Mouse (Mus musculus): ENCODE data around the gene Rps8.
A peak's percentile ranks its signal among the peaks of the same experiment; 100 is the strongest.
"Not testable (repeated sequence)": the region's sequence is repeated elsewhere in the genome, so short reads cannot be mapped to it uniquely, and the experiment has no call there.

Rps8 gene

DNA sequence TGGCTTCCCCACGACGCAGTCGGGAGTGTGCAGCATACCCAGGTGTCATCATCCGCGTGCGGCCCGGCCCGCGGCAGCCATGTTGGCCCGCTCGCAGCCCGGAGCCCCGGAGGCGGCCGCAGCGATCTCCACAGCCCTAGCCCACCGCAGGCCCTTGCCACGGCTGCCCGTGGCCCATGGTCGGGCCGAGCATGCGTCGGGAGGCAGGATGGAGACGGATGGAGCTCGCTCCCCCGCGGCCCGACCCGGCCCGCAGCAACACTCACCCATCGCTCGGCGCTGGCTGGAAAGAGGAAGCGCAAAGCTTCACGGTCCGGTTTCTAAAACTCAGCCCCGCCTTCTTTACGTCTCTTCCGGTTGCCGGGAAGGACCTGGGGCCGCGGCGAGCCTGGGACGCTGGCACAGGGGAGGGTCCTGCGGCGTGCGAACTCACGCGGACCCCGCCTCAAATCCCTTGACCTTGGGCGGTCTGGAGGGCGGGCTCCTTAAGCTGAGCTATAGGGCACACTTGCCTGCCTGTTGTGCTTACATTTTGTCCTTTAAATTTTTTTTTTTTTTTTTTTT, at the start of gene Rps8:
Gene Rps8, minus strand, starts transcription at position 452 of the 564 bp plus-strand sequence.
- peak; percentile 46 for DNase-seq (ENCODE audit: low read depth)

- no peak for DNase-seq (ENCODE audit: low read depth)
Measured at GRCm38 (mm10) chr4:117202992-117203354, 46.9 kb upstream of the Rps8 start.

DNA sequence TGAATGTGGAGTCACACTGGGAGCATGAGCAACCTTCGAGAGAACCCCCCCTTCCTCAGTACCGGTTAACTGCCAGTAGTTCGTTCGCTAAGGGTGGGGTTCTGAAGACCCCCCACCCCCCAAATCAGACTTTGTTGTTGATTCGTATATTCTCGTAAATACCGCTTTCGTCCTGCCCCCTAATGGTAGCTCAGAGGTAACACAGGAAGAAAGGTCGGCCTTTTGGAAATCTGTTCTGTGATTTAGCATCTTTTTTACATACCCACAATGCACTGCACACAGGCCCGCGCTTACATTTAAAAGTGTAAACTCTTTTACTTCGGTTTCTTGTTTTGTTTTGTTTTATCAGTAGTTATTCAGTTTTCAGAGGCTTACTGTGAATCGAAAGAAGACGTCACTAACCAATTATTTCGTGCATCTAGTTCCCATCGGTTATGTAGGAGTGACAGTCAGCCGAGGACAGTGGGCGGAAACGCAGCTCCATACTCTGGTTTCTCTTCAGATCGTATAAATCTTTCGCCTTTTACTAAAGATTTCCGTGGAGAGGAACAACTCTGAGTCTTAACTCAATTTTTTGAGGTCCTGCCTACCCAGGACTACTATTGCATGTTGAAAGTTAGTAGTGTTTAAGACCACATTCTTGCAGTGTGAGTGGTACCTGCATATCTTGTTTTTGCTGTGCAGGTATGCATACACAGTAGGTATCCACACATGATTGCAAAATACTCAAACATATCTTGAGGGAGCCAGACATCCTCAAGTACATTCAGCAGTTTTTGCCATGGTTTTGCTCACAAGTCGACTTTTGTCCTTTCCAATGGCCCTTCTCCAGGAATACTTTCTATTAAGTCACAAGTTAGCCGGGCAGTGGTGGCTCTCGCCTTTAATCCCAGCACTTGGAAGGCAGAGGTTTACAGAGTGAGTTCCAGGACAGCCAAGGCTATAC, 46.3 kb upstream of the Rps8 start:
- no peak for DNase-seq (ENCODE audit: low read depth)

DNA sequence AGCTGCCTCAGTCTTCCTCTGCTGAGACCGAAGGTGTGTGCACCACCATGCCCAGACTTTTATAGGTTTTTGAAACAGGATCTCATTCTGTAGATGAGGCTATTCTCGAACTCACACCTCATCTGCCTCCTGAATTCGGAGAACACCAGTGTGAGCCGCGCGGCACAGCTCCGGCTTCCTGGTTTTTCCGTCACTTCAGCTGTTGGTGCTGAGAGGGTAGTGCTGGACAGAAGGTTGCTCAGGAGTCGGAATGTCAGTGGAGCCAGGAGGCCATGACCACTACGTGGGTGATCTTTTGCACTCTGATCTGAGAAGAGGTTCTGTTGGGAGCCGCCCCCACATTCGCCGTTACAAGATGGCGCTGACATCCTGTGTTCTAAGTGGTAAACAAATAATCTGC, 35.8 kb upstream of the Rps8 start:
- DNase-seq (ENCODE audit: low read depth): no peak

GRCm38 (mm10) chr4:117190660-117191059, 34.6 kb upstream of the Rps8 start:
- no peak for DNase-seq (ENCODE audit: low read depth)

DNA sequence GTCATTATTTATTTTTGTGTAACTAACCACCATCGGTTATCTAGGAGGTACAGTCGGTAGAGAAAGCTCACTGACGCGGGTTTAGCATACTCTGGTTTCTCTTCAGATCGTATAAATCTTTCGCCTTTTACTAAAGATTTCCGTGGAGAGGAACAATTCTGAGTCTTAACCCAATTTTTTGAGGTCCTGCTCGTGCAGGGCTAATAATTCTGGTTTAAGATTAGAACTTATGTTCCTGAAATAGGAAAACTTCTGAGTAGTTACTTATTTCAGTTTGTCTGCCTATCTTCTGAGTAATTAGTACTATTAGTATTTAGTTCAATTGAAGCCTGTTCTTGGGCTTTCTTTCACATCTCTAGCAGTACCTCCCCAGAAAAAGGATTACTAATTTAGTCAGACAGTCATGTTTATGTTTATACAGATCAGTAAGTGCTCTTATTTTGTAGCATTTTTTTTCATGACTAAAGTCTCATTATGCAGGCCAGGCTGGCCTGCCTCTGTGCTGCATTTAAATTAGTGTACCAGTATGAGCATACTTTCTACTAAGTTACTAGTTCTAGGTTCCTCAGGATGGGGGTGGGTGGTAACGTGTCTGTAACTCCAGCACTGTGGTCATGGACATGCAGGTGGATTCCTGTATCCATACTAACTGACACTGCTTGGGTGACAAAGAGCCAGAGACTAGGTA, 34.0 kb upstream of the Rps8 start:
- peak; percentile 74 for DNase-seq (ENCODE audit: low read depth)

DNA sequence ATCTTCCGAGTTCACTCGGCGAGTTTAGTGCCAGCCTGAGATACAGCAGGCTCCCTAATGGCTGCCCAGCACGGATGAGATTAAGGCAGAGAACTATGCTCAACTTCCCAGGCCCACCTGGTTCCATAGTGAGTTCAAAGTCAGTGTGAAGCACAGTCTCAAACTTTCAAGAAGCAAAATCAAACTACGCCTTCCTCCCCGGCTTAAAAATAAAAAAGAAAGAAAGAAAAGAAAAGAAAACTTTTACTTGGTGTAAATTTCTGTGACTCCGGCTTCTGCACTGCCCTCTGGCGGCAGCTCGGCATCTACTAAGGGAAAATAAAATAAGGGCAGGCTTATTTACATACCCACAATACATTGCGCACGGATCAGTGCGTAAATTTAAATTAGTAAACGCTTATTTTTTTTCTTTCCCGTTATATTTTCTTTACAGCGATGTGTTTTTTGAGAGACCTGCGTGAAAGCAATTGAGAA, 33.4 kb upstream of the Rps8 start:
- DNase-seq (ENCODE audit: low read depth): peak; percentile 66

- no peak for DNase-seq (ENCODE audit: low read depth)
Measured at GRCm38 (mm10) chr4:117188969-117189368, 32.9 kb upstream of the Rps8 start.

- not testable (repeated sequence) for DNase-seq (ENCODE audit: low read depth)
Measured at GRCm38 (mm10) chr4:117182759-117183096, 26.7 kb upstream of the Rps8 start.

DNA sequence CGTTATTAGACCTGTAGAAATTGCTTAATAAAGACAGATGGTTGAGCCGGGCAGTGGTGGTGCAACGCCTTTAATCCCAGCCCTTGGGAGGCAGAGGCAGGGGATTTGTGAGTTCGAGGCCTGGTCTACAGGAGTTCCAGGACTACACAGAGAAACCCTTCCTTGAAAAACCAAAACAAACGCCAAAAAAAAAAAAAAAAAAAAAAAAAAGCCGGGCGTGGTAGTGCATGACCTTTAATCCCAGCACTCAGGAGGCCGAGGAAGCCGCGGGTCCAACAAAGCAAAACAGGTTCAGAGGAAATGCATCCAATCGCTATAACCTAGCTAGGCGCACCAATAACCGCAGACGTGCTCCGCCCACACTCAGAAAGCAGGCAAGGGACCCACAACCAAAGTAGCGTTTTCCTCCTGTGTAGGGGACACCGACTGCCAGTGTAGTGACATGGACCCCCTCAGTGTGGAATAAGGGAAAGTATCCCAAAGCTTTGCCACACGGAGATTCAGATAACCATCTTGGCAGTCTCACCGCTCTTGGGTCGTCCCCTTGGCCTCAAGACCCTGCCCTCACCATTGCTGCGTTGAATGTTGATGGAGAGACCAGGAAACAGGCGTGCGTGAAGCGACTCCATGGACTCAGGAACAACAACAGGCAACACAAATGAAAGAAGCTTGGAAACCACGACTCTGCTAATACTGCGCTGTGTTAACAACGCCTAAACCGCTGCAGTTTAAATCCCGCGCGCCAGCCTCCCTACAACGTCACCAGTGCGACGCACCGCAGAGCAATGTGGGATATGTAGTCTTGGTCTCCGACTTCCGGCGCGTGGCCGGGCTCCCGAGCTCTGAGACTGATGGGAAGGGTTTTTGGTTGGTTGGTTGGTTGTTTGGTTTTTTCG, 26.1 kb upstream of the Rps8 start, which contains the start of gene Kif2c:
Gene Kif2c, minus strand, starts transcription at position 777 of the 896 bp plus-strand sequence.
- DNase-seq (ENCODE audit: low read depth): peak; percentile 71

DNA sequence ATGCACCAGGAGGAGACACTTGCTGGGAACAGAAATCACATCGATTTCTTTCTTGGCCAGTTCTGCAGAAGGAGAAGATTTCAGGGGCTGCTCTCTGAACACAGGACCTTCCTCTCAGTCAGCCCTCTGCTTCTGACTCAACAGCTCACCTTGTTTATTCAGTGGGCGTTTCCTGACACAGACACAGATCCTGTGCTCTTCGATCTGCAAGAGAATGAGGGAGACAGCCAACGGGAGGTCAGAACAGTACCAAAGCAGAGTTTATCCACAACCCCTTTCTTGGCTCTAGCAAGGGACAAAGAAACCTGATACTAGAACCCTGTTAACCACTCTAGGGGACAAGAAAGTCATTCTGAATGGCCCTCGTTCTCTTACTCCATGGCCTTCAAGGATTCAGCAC, 13.9 kb upstream of the Rps8 start:
- no peak for DNase-seq (ENCODE audit: low read depth)

DNA sequence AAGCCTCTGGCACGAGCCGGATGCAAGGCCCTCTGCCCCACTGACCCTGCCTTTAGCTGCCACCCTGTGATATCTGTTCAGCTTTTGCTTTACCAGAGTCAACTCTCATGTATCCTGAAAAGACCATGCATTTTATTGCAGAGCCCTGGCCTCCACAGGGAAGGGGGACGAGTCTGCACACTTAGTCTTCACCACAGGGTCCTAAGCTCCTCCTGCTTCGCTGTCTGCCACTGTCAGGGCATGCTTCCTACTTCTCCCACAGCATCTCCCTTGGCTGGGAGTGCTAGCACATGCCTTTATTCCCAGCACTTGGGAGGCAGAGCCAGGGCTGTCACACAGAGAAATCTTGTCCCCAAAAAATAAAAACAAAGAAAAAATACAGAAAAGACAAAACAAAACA, 5.1 kb upstream of the Rps8 start:
- no peak for DNase-seq (ENCODE audit: low read depth)

GRCm38 (mm10) chr4:117159666-117160065, 3.6 kb upstream of the Rps8 start:
- DNase-seq (ENCODE audit: low read depth): no peak

DNA sequence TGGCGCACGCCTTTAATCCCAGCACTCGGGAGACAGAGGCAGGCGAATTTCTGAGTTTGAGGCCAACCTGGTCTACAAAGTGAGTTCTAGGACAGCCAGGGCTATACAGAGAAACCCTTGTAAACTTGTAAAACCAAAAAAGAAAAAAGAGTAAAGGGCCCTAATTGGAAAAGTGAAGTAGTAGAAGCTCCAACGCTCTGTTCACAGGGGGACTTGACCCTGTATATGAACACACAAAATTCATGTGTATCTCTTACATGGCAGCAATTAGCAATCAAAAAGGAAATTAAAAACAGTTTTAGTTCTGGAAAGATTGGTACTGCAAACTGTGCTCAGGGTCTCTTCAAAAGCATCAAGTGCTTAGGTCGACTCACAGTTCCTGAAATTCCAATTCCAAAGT, 329 bp upstream of the Rps8 start:
- no peak for DNase-seq (ENCODE audit: low read depth)

- no peak for DNase-seq (ENCODE audit: low read depth)
Measured at GRCm38 (mm10) chr4:117155020-117155791, 837 bp downstream of the Rps8 start.

- no peak for DNase-seq (ENCODE audit: low read depth)
Measured at GRCm38 (mm10) chr4:117152714-117153113, 3.3 kb downstream of the Rps8 start.

GRCm38 (mm10) chr4:117151416-117151815, 4.6 kb downstream of the Rps8 start:
- DNase-seq (ENCODE audit: low read depth): no peak

GRCm38 (mm10) chr4:117150212-117150733, 5.8 kb downstream of the Rps8 start:
- no peak for DNase-seq (ENCODE audit: low read depth)

GRCm38 (mm10) chr4:117149291-117150211, 6.5 kb downstream of the Rps8 start:
- no peak for DNase-seq (ENCODE audit: low read depth)

- DNase-seq (ENCODE audit: low read depth): no peak
Measured at GRCm38 (mm10) chr4:117148815-117149214, 7.2 kb downstream of the Rps8 start.

All from fibroblast of lung, adult 2 months (primary cell).